Mouse (Mus musculus) neural tube, embryonic 10.5 days (tissue): ENCODE data around the gene Gfpt2.
A peak's percentile ranks its signal among the peaks of the same experiment; 100 is the strongest.

ENCODE experiments used
- DNase-seq: peaks from one replicate; pipeline ENCODE4 v3.0.0-alpha.2; 2017; ENCODE audit warnings: low spot score; ENCODE audit errors: extremely low spot score

Gfpt2 gene

GRCm38 (mm10) chr11:49837717-49838407, 43.9 kb downstream of the Gfpt2 start:
- DNase-seq = no peak

GRCm38 (mm10) chr11:49840666-49841065, 46.7 kb downstream of the Gfpt2 start:
- no peak for DNase-seq

- no peak for DNase-seq
Observed at GRCm38 (mm10) chr11:49841886-49842285, 47.9 kb downstream of the Gfpt2 start.

GRCm38 (mm10) chr11:49842718-49843117, 48.7 kb downstream of the Gfpt2 start:
- DNase-seq = no peak

- DNase-seq = no peak
Observed at GRCm38 (mm10) chr11:49844311-49844710, 50.3 kb downstream of the Gfpt2 start.

GRCm38 (mm10) chr11:49844969-49845368, 51.0 kb downstream of the Gfpt2 start:
- DNase-seq = peak; percentile 52

- no peak for DNase-seq
Observed at GRCm38 (mm10) chr11:49845958-49846357, 52.0 kb downstream of the Gfpt2 start.

GRCm38 (mm10) chr11:49846401-49847070, 52.6 kb downstream of the Gfpt2 start, which contains the start of gene Mapk9:
Mapk9 (plus strand) TSS chr11:49846751.
- peak; percentile 97 for DNase-seq

GRCm38 (mm10) chr11:49847071-49847810, 53.3 kb downstream of the Gfpt2 start:
- DNase-seq = no peak

GRCm38 (mm10) chr11:49847811-49848078, 53.8 kb downstream of the Gfpt2 start:
- no peak for DNase-seq

- DNase-seq = no peak
Observed at GRCm38 (mm10) chr11:49848080-49848815, 54.3 kb downstream of the Gfpt2 start.

GRCm38 (mm10) chr11:49850331-49850730, 56.4 kb downstream of the Gfpt2 start:
- DNase-seq = no peak

GRCm38 (mm10) chr11:49855144-49855543, 61.2 kb downstream of the Gfpt2 start:
- DNase-seq = no peak

GRCm38 (mm10) chr11:49861139-49861538, 67.2 kb downstream of the Gfpt2 start:
- no peak for DNase-seq

GRCm38 (mm10) chr11:49863926-49864325, 69.9 kb downstream of the Gfpt2 start:
- no peak for DNase-seq

- no peak for DNase-seq
Observed at GRCm38 (mm10) chr11:49867320-49867719, 73.3 kb downstream of the Gfpt2 start.

- peak; percentile 45 for DNase-seq
Observed at GRCm38 (mm10) chr11:49869762-49870161, 75.8 kb downstream of the Gfpt2 start.

- DNase-seq = peak; percentile 54
Observed at GRCm38 (mm10) chr11:49871914-49872313, 77.9 kb downstream of the Gfpt2 start.

GRCm38 (mm10) chr11:49872779-49873178, 78.8 kb downstream of the Gfpt2 start:
- DNase-seq = no peak

- no peak for DNase-seq
Observed at GRCm38 (mm10) chr11:49876948-49877817, 83.2 kb downstream of the Gfpt2 start.
